Mouse (Mus musculus): ENCODE measurements around the gene AI597479.
"Not testable (repeated sequence)": the region's sequence is repeated elsewhere in the genome, so short reads cannot be mapped to it uniquely, and the experiment has no call there.

AI597479 gene

GRCm38 (mm10) chr1:43127196-43127595, 28.7 kb downstream of the AI597479 start:
- DNase-seq: no peak

- no peak for DNase-seq
These were observed 29.5 kb downstream of the AI597479 start for GRCm38 (mm10) chr1:43127820-43128610.

GRCm38 (mm10) chr1:43130219-43130981, 31.9 kb downstream of the AI597479 start:
- no peak for DNase-seq

- no peak for DNase-seq
These were observed 33.1 kb downstream of the AI597479 start for GRCm38 (mm10) chr1:43131591-43131990.

GRCm38 (mm10) chr1:43136488-43137029, 38.0 kb downstream of the AI597479 start:
- not testable (repeated sequence) for DNase-seq

- DNase-seq: no peak
These were observed 38.8 kb downstream of the AI597479 start for GRCm38 (mm10) chr1:43137334-43137733.

DNA sequence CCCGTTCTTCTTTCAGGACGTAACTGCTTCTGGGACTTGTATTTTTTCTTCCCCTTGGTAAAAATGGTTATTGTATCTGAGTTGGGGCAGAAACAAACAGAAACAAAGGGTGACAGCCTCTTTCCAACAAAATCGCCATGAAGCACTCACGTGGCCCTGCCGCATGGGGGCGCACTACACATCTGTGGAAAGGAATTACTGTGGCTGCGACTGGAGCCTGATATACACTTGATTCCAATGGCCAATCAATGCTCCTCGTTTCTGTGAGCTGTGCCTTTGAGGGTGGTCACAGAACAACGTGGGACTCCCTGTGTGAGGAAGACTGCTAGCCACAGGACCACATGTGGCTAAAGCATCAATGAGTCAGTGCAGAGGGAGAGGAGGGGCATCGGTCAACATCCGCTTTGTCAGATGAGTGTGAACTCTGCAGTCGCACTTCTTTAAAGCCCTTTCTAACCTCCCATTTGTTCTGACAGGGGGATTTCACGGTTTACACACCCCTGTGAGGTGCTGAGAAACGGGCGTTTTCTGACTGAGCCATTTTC, 39.8 kb downstream of the AI597479 start:
- no peak for DNase-seq

- DNase-seq: peak; percentile 78
These were observed 41.2 kb downstream of the AI597479 start for GRCm38 (mm10) chr1:43139587-43140266.

GRCm38 (mm10) chr1:43141555-43141961, 43.0 kb downstream of the AI597479 start:
- peak; percentile 27 for DNase-seq

GRCm38 (mm10) chr1:43142849-43143248, 44.3 kb downstream of the AI597479 start:
- DNase-seq: no peak

GRCm38 (mm10) chr1:43143284-43143683, 44.8 kb downstream of the AI597479 start:
- no peak for DNase-seq

DNA sequence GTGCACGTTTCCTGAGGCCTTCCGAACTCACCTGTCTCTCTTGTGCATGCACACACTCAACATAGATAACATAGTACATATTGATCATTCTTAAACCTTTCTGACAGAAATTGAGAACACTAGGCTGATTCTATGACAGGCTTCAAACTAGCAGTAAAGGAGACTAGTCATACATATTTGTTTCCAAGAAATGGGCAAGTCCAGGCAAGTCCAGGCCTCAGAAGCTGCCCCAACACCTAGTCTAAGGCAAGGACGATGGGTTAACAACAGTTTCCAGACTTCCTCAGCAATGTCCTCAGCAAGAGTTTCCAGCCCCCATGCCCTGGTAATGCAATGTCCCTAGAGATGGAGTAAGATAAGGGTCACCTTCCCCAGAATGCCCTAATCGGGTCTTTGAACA, 45.3 kb downstream of the AI597479 start:
- no peak for DNase-seq

DNA sequence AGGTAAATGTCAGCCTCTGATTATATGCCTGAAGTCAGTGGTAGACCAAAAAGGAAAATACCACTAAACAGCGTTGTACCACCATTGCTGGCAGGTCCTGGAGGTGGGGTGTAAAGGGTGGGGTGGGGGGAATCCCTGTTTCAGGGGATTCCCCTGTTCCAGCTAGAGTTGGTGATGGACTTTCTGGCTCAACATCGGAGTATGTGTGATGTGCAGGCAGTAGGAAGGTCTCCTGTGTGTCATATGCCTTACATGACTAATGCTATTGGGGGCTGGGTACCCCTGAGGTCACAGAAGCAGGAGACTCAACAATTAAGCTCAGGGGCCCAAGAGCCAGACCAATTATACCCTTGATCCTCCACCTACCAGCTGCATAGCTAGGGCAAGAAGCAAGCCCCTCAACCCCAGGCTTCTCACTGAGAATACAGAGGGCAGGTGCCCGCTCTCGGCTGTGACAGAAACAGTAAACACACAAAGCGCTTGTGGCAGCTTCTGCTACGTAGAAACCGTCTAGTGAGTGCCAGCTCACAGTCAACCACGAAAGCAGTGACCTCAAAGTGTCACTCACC, 45.9 kb downstream of the AI597479 start:
- no peak for DNase-seq

GRCm38 (mm10) chr1:43145388-43145787, 46.9 kb downstream of the AI597479 start:
- DNase-seq: no peak

DNA sequence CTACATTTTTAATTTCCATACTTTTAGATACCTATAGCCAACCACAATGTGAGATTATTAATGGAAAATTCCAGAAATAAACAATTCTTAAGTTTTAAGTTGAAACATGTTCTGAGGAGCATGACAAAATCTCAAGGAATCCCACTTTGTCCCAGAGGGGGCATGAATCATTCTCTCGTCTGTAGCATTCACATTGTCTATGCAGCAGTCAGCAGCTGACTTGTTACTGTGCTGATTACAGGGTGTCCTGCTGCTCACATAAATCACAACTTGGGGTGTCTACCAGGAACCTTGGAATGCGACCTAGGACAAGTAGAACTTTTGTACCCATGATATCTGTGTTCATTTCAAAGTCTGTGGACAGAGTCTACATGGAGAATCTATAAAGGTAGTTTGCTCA, 49.0 kb downstream of the AI597479 start:
- DNase-seq: no peak

- no peak for DNase-seq
These were observed 51.7 kb downstream of the AI597479 start for GRCm38 (mm10) chr1:43150225-43150624.

DNA sequence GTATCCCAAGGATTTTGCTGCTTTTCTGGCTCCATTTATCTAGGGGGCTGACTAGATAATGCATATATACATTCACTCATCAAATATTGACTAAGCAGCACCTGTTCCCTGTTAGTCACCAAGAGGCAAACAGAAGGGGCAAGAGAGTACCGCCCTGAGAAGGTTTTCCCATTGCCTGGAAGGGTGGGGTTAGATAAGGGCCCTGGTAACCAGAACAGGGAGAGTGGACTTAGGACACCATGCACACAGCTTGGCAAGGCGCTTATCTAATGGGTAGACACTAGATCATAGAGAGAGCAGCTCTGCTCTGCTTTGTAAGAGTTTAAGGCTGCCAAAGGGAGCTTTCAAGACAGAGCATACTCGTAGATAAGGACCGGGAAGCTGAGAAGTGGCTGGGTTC, 54.1 kb downstream of the AI597479 start:
- no peak for DNase-seq

GRCm38 (mm10) chr1:43153538-43153937, 55.0 kb downstream of the AI597479 start:
- no peak for DNase-seq

GRCm38 (mm10) chr1:43154491-43154890, 56.0 kb downstream of the AI597479 start:
- DNase-seq: no peak

GRCm38 (mm10) chr1:43157907-43158306, 59.4 kb downstream of the AI597479 start:
- DNase-seq: no peak

DNA sequence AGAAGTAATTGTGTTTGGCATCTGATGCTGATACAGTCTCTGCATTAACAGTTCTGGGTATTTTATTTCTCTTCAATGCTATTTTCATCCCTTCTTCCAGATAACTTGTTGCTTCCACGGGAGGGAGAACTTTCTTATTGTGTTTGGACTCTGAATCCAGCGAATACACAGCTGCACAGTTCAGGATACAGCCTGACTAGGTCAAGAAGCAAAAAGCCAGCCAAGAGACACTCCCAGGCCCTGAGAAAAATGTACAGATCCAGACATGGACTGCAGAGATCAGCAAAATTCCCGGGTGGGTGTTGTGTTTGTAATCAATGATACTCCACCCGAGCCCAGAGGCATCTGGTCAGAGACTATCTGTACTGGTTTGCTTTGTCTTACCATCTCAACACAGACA, 60.9 kb downstream of the AI597479 start:
- DNase-seq: no peak

DNA sequence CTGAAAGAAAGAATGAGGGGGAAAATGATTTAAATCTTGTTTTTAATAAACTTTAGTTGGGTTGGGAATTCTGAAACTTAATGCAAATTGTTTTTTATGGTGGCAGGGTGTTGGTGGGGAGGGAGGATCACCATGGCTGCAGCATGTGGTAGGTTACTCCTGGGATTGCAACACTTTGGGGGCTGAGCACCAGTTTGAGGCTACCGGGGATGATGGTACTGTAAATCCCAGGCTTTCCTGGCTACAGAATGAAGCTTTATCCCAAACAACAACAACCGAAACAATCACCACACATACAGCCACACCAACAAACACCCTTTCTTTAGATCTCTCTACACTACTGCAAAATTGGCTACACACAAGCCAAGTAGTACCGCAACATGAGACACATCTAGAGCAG, 63.9 kb downstream of the AI597479 start:
- DNase-seq: no peak

- no peak for DNase-seq
These were observed 64.6 kb downstream of the AI597479 start for GRCm38 (mm10) chr1:43163084-43163466.
